Mouse (Mus musculus) MEL (cell line): ENCODE results near the gene Olfr286. TPM values are rescaled to one million over a fixed set of nuclear protein-coding genes. Genes with fewer than 3 reads are reported as not detected.

Experiments
- DNase-seq: peaks from one replicate; pipeline ENCODE4 v3.0.0; 2011; ENCODE audit warnings: low read depth, low spot score
- H3K27ac ChIP-seq: 2 replicates; pipeline ENCODE4 v1.5.1; 2012; ENCODE audit warnings: low read depth, mild to moderate bottlenecking, control low read depth, low read length, moderate library complexity; ENCODE audit not compliant: control insufficient read depth
- H3K27me3 ChIP-seq, 2 experiments: fragments of 150-350 bp in 1 of 2; sonication (generic) in 1 of 2; 2 replicates each; pipeline ENCODE4 v1.6.1; 2012; ENCODE audit warnings: low read length in 2 of 2, mild to moderate bottlenecking in 2 of 2, improper control_type of control experiment in 1 of 2, moderate library complexity in 1 of 2; ENCODE audit not compliant: insufficient read depth in 2 of 2, control insufficient read depth in 1 of 2
- H3K36me3 ChIP-seq, 2 experiments: 2 replicates each; pipeline ENCODE4 v1.6.1; 2012 to 2014; ENCODE audit warnings: low read length in 2 of 2, improper control_type of control experiment in 1 of 2, inconsistent platforms in 1 of 2, mild to moderate bottlenecking in 1 of 2; ENCODE audit not compliant: insufficient read depth in 2 of 2, control insufficient read depth in 1 of 2
- H3K4me1 ChIP-seq, 2 experiments: fragments of 150-350 bp in 1 of 2; sonication (generic) in 1 of 2; 2 replicates each; pipeline ENCODE4 v1.6.1; 2012; ENCODE audit warnings: low read length in 2 of 2, improper control_type of control experiment in 1 of 2, mild to moderate bottlenecking in 1 of 2; ENCODE audit not compliant: insufficient read depth in 2 of 2, control insufficient read depth in 1 of 2
- H3K4me3 ChIP-seq, 2 experiments: fragments of 150-350 bp in 1 of 2; sonication (generic) in 1 of 2; 2 replicates each; pipeline ENCODE4 v1.5.1; 2012; ENCODE audit warnings: low read depth in 2 of 2, low read length in 2 of 2, mild to moderate bottlenecking in 2 of 2, moderate library complexity in 2 of 2, control low read depth in 1 of 2, improper control_type of control experiment in 1 of 2; ENCODE audit not compliant: control insufficient read depth in 1 of 2, insufficient read depth in 1 of 2
- H3K79me2 ChIP-seq: 2 replicates; pipeline ENCODE4 v1.6.1; 2012; ENCODE audit warnings: mild to moderate bottlenecking, low read length, moderate library complexity; ENCODE audit not compliant: control insufficient read depth, poor library complexity, insufficient read depth
- H3K9ac ChIP-seq: 2 replicates; pipeline ENCODE4 v1.6.1; 2012; ENCODE audit warnings: low read depth, mild to moderate bottlenecking, control low read depth, low read length, moderate library complexity; ENCODE audit not compliant: control insufficient read depth, poor library complexity, severe bottlenecking
- H3K9me3 ChIP-seq: fragments of 150-350 bp; sonication (generic); replicated peaks from 2 replicates; pipeline ENCODE4 v1.6.1; 2012; ENCODE audit warnings: mild to moderate bottlenecking, low read length, improper control_type of control experiment, moderate library complexity; ENCODE audit not compliant: insufficient read depth
- CHD1 ChIP-seq: IDR thresholded peaks from 2 replicates; pipeline ENCODE4 v1.6.1; 2012; ENCODE audit warnings: low read depth, mild to moderate bottlenecking, inconsistent platforms, low read length, improper control_type of control experiment
- CHD2 ChIP-seq: IDR thresholded peaks from 2 replicates; pipeline ENCODE4 v1.6.1; 2011; ENCODE audit warnings: low read length, improper control_type of control experiment
- CTCF ChIP-seq, 3 experiments: IDR thresholded peaks in 2 of 3; conservative IDR thresholded peaks in 1 of 3; 2 replicates each; pipeline ENCODE4 v1.5.1; 2011 to 2012; ENCODE audit warnings: low read length in 3 of 3, low read depth in 2 of 3, mild to moderate bottlenecking in 2 of 3, improper control_type of control experiment in 1 of 3, inconsistent platforms in 1 of 3, mixed read lengths in 1 of 3, moderate library complexity in 1 of 3; ENCODE audit not compliant: control insufficient read depth in 1 of 3, insufficient read depth in 1 of 3, poor library complexity in 1 of 3, severe bottlenecking in 1 of 3
- ETS1 ChIP-seq: IDR thresholded peaks from 2 replicates; pipeline ENCODE4 v1.6.1; 2012; ENCODE audit warnings: low read depth, mild to moderate bottlenecking, inconsistent platforms, low read length, improper control_type of control experiment, moderate library complexity
- HCFC1 ChIP-seq: IDR thresholded peaks from 2 replicates; pipeline ENCODE4 v1.6.1; 2012; ENCODE audit warnings: low read depth, mild to moderate bottlenecking, inconsistent platforms, low read length, improper control_type of control experiment, moderate library complexity
- KAT2A ChIP-seq: conservative IDR thresholded peaks from 2 replicates; pipeline ENCODE4 v1.6.1; 2012; ENCODE audit warnings: low read depth, low read length, improper control_type of control experiment, inconsistent platforms
- MEF2A ChIP-seq: IDR thresholded peaks from 2 replicates; pipeline ENCODE4 v1.6.1; 2014; ENCODE audit warnings: low read depth, mild to moderate bottlenecking, inconsistent platforms, low read length, improper control_type of control experiment; ENCODE audit not compliant: poor library complexity, insufficient replicate concordance, severe bottlenecking; ENCODE audit errors: extremely low read depth
- MXI1 ChIP-seq: IDR thresholded peaks from 2 replicates; pipeline ENCODE4 v1.6.1; 2011; ENCODE audit warnings: mild to moderate bottlenecking, low read depth, low read length, improper control_type of control experiment
- MYB ChIP-seq: IDR thresholded peaks from 2 replicates; pipeline ENCODE4 v1.6.1; 2011; ENCODE audit warnings: mild to moderate bottlenecking, low read depth, low read length, improper control_type of control experiment
- MYC ChIP-seq: IDR thresholded peaks from 2 replicates; pipeline ENCODE4 v1.6.1; 2011; ENCODE audit warnings: low read depth, mild to moderate bottlenecking, low read length, improper control_type of control experiment, moderate library complexity
- NELFE ChIP-seq: IDR thresholded peaks from 2 replicates; pipeline ENCODE4 v1.6.1; 2011; ENCODE audit warnings: low read depth, low read length, improper control_type of control experiment
- NRF1 ChIP-seq: IDR thresholded peaks from 2 replicates; pipeline ENCODE4 v1.6.1; 2014; ENCODE audit warnings: low read depth, mild to moderate bottlenecking, inconsistent platforms, low read length, improper control_type of control experiment, moderate library complexity; ENCODE audit not compliant: poor library complexity, insufficient read depth, severe bottlenecking
- POLR2AphosphoS5 ChIP-seq: IDR thresholded peaks from 2 replicates; pipeline ENCODE4 v1.6.1; 2012; ENCODE audit warnings: low read depth, borderline replicate concordance, mild to moderate bottlenecking, inconsistent platforms, low read length, moderate library complexity, mixed read lengths
- RAD21 ChIP-seq: IDR thresholded peaks from 2 replicates; pipeline ENCODE4 v1.6.1; 2011; ENCODE audit warnings: mild to moderate bottlenecking, low read depth, low read length, improper control_type of control experiment
- RCOR1 ChIP-seq: IDR thresholded peaks from 2 replicates; pipeline ENCODE4 v1.6.1; 2012; ENCODE audit warnings: low read depth, mild to moderate bottlenecking, inconsistent platforms, low read length, improper control_type of control experiment
- SIN3A ChIP-seq: IDR thresholded peaks from 2 replicates; pipeline ENCODE4 v1.6.1; 2012; ENCODE audit warnings: low read length, improper control_type of control experiment, inconsistent platforms
- TAL1 ChIP-seq: IDR thresholded peaks from 2 replicates; pipeline ENCODE4 v1.6.1; 2012; ENCODE audit warnings: mild to moderate bottlenecking, inconsistent platforms, low read length, moderate library complexity, mixed read lengths
- TCF12 ChIP-seq: IDR thresholded peaks from 2 replicates; pipeline ENCODE4 v1.6.1; 2014; ENCODE audit warnings: low read depth, mild to moderate bottlenecking, inconsistent platforms, low read length, improper control_type of control experiment, moderate library complexity
- UBTF ChIP-seq: IDR thresholded peaks from 2 replicates; pipeline ENCODE4 v1.6.1; 2012; ENCODE audit warnings: low read depth, mild to moderate bottlenecking, inconsistent platforms, low read length, improper control_type of control experiment, moderate library complexity, borderline replicate concordance; ENCODE audit not compliant: insufficient read depth
- USF1 ChIP-seq: IDR thresholded peaks from 2 replicates; pipeline ENCODE4 v1.6.1; 2014; ENCODE audit warnings: low read depth, mild to moderate bottlenecking, inconsistent platforms, low read length, improper control_type of control experiment, moderate library complexity
- ZC3H11A ChIP-seq: IDR thresholded peaks from 2 replicates; pipeline ENCODE4 v1.6.1; 2012; ENCODE audit warnings: low read depth, mild to moderate bottlenecking, inconsistent platforms, low read length, improper control_type of control experiment
- ZNF384 ChIP-seq: IDR thresholded peaks from 2 replicates; pipeline ENCODE4 v1.6.1; 2012; ENCODE audit warnings: low read depth, mild to moderate bottlenecking, inconsistent platforms, low read length, improper control_type of control experiment
- polyA plus RNA-seq, 2 experiments: library from polyadenylated mRNA; stranded (reverse) in 1 of 2; unstranded in 1 of 2; fragments of >175 nt in 1 of 2; fragments of >200 nt in 1 of 2; gene quantifications; 2 replicates each; pipeline versions ENCODE4 v1.2.1 to v1.2.4; 2012; ENCODE audit warnings: low replicate concordance in 2 of 2, low read depth in 1 of 2; ENCODE audit not compliant: insufficient read length in 2 of 2, insufficient read depth in 1 of 2, missing spikeins in 1 of 2
- total RNA-seq: library from RNA; depleted of rRNA; stranded (reverse); fragments of 300-350 nt; gene quantifications from 2 replicates; pipeline ENCODE4 v1.2.3, GENCODE M21; 2012

The Olfr286 gene
- total and polyA plus RNA-seq, 3 experiments, result 0.04 TPM; not detected in 2

DNA sequence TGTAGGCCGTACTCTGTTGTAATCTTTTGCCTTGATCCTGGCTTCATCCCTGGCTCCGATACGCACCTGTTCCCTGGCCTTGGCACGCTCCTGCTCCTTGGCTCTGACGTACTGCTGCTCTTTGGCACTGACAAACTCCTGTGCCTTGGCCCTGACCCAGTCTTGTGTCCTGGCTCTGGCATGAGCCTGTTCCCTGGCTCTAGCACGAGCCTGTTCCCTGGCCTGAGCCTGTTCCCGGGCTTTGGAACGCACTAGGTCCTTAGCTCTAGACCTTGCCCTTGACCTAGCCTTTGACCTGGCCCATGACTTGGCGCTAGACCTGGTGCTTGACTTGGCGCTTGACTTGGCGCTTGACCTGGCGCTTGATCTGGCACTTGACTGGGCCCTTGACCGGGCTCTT lies 22.0 kb upstream of the Olfr286 start:
- Histone ChIP-seq H3K4me1 (no peaks in the 10 kb centered on the region), H3K79me2 (no peaks in the 10 kb centered on the region), H3K9ac (no peak overlapping the region), H3K27me3 (peaks cover 6% of the 10 kb centered on the region in 2 experiments), H3K4me3 (no peak overlapping the region), H3K27ac (no peak overlapping the region), H3K36me3 (no peaks in the 10 kb centered on the region), H3K9me3 (no peaks in the 10 kb centered on the region)
- no peak for DNase-seq
- TF ChIP-seq ETS1 (no peak), SIN3A (no peak), UBTF (no peak), MXI1 (no peak), CTCF (IDR thresholded peaks at IDR 0.05 in 2 of 3, conservative IDR thresholded peaks at IDR 0.05 in 1 of 3; ENCODE audit: control insufficient read depth in 1 of 3, insufficient read depth in 1 of 3, low read depth in 2 of 3, low read length in 3 of 3, poor library complexity in 1 of 3, severe bottlenecking in 1 of 3) (no peak), TCF12 (no peak), RCOR1 (no peak), ZC3H11A (no peak), NRF1 (no peak), TAL1 (no peak), MYB (no peak), ZNF384 (no peak), CHD2 (no peak), HCFC1 (no peak), KAT2A (no peak), POLR2AphosphoS5 (no peak), CHD1 (no peak), MEF2A (no peak)

DNA sequence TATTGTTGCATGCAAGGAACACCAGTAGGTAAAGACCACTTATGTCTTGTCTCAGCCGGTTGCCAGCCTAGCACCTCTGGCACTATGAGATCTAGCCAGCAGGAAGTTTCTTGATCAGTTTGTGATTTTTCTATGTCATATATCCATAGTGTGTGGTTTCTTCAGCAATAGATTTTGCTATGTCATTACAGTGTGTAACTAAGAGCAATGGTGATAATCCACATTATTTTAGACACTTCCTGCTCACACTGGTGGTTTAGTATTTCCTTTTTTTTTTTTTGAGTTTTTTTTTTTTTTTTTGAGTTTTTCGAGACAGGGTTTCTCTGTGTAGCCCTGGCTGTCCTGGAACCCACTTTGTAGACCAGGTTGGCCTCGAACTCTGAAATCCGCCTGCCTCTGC lies 1.2 kb upstream of the Olfr286 start:
- Histone ChIP-seq H3K4me1 (no peaks in the 10 kb centered on the region), H3K36me3 (no peaks in the 10 kb centered on the region), H3K4me3 (no peak overlapping the region), H3K27me3 (peaks cover 12% of the 10 kb centered on the region in 2 experiments), H3K27ac (no peak overlapping the region), H3K9me3 (no peaks in the 10 kb centered on the region), H3K9ac (no peak overlapping the region), H3K79me2 (no peaks in the 10 kb centered on the region)
- DNase-seq, result no peak
- no peak for TF ChIP-seq RAD21
- no peak for TF ChIP-seq CTCF (IDR thresholded peaks at IDR 0.05 in 2 of 3, conservative IDR thresholded peaks at IDR 0.05 in 1 of 3; ENCODE audit: control insufficient read depth in 1 of 3, insufficient read depth in 1 of 3, low read depth in 2 of 3, low read length in 3 of 3, poor library complexity in 1 of 3, severe bottlenecking in 1 of 3)
- peak; percentile 62 for TF ChIP-seq ZNF384
- TF ChIP-seq NELFE, result no peak
- no peak for TF ChIP-seq MYC
- no peak for TF ChIP-seq USF1
